Mouse (Mus musculus): ENCODE measurements around the gene Sytl4. TPM values are rescaled to one million over a fixed set of nuclear protein-coding genes. Genes with fewer than 3 reads are reported as not detected.

The Sytl4 gene
- 0.87 and 0.91 TPM in 2 replicates for polyA plus RNA-seq (2012; rRNA removed)

GRCm38 (mm10) chrX:133981231-133982002, at the start of gene Sytl4:
Gene Sytl4 (minus strand): TSS chrX:133981812.

GRCm38 (mm10) chrX:133908261-133908660, 73.4 kb downstream of the Sytl4 start, which contains the start of gene Srpx2:
Gene Srpx2 (plus strand): TSS chrX:133908426.

DNA sequence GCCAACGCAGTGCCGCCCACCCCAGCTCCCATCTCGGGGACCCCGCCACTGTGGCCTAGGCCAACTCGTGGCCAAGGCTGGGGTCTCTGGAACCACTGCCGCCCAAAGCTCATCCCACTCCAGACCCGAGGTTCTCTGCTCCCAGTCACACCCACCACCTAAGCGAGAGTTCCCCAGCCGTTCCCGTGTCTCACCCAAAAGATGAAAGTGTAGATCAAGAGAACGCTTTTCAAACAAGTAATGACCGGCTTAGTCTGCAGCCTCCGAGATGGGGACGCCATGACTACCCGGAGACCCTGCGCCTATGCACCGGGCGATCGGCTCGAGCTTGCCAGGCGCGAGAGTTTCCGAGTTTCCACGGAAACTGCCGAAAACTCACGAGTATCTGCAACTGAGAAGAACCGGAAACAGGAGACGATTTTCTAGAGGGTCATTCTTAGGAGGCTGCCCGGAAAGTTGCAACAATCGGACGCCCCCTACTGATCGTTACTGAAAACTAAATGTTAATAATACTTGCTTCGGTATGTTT, 83.5 kb downstream of the Sytl4 start, which contains the start of gene Tspan6:
Tspan6 (minus strand) TSS at position 416 of the 529 bp plus-strand sequence.

Other genes starting within 250 kb of the Sytl4 start
- gene Tnmd, start 130.8 kb downstream of the Sytl4 start, polyA plus RNA-seq (2012; rRNA removed): 0.03 and 0.63 TPM in 2 replicates
- gene Tspan6, start 83.4 kb downstream of the Sytl4 start, polyA plus RNA-seq (2012; rRNA removed): 4.6 and 4.9 TPM in 2 replicates
- gene Srpx2, start 73.4 kb downstream of the Sytl4 start, polyA plus RNA-seq (2012; rRNA removed): 0.24 and 0.41 TPM in 2 replicates
- gene Cstf2, start 77.4 kb upstream of the Sytl4 start, polyA plus RNA-seq (2012; rRNA removed): 12.7 and 13.7 TPM in 2 replicates
- gene Xkrx, start 180.3 kb upstream of the Sytl4 start, polyA plus RNA-seq (2012; rRNA removed): 0.07 and 0.08 TPM in 2 replicates
- not detected in 2 replicates for gene Arl13a, start 205.7 kb upstream of the Sytl4 start, polyA plus RNA-seq (2012; rRNA removed)
- gene Nox1, start 240.1 kb upstream of the Sytl4 start, polyA plus RNA-seq (2012; rRNA removed): not detected in 2 replicates

Measured in liver, embryonic 14 days (tissue).